Mouse (Mus musculus) frontal cortex, adult (tissue): ENCODE data around the gene Frmd4b.
"Not testable (repeated sequence)": the region's sequence is repeated elsewhere in the genome, so short reads cannot be mapped to it uniquely, and the experiment has no call there.

Experiments
- ATAC-seq: cut with Nextera tagmentation; 2 replicates; pipeline ENCODE4 v1.9.2; 2017; ENCODE audit warnings: mild to moderate bottlenecking, moderate library complexity, mixed read lengths; ENCODE audit not compliant: low TSS enrichment

The Frmd4b gene

GRCm38 (mm10) chr6:97259926-97260325 is 357.4 kb downstream of the Frmd4b start:
- not testable (repeated sequence) for ATAC-seq

- ATAC-seq = no peak
These were observed 358.9 kb downstream of the Frmd4b start for GRCm38 (mm10) chr6:97258489-97258888.

DNA sequence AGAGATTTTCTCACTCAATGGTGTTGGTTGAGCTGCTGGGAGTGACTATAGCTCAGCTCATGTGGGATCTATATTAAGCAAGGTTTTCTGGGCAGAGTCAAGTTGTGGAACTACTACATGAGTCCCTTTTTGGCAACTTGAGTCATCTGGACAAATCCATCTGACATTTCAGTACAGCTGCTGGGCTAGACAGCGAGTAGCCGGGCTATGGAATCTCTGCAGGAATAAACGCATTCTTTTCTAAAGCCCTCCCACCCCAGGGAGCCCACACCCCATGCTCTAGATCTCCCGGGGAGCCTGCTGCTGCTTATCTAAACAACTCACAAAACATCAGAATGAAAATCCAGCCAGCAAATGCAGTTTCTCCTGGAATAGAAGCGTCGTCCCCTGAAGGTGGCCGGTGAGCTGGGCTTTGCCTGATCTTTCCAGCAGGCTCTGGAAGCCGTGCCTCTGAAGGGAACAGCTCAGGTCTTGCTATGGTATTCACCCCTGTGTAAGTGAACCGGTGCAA is 364.6 kb downstream of the Frmd4b start, which contains the start of gene Lmod3:
Gene Lmod3, minus strand, starts transcription at position 49 of the 511 bp plus-strand sequence.
- peak; percentile 86 for ATAC-seq

GRCm38 (mm10) chr6:97252086-97252485 is 365.3 kb downstream of the Frmd4b start:
- ATAC-seq = no peak

DNA sequence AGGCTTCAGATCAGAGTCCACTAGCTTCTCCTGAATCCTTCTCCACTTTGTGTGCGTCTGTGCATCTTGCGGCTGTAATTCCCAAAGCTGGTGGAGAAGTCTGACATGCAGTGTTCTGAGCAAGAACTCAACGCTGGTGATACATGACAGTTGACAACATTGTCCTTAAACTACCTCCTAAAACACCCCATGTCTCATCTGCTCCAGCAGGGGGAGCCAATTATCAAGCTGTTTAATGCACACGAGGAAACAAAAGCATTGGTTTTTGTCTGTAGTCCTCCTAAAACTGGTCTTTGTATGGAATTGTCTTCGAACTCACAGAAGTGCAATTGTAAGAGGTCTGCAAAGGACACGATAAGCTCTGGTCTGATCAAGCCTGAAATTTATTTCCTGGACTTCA is 366.4 kb downstream of the Frmd4b start:
- peak; percentile 80 for ATAC-seq

GRCm38 (mm10) chr6:97245200-97245599 is 372.1 kb downstream of the Frmd4b start:
- no peak for ATAC-seq

- ATAC-seq = no peak
These were observed 374.8 kb downstream of the Frmd4b start for GRCm38 (mm10) chr6:97242522-97242921.

GRCm38 (mm10) chr6:97240092-97240491 is 377.2 kb downstream of the Frmd4b start:
- no peak for ATAC-seq

DNA sequence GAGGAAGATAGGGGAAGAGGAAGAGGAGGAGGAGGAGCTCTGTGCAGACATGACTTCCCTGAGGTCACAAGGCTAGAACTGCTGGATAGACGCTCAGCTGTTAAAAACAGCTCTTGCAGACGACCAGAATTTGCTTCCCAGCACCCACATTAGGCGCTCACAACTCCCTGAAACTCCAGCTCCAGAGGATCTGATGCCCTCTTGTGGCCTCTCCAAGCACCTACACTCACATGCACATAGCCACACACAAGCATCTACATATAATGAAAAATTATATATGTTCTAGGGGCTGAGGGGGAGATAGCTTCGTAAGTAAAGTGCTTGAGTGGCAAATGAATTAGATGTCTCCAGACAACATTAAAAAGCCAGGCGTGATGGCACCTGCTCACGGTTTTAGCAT is 378.0 kb downstream of the Frmd4b start:
- ATAC-seq = no peak
